Mouse (Mus musculus) MEL (cell line): ENCODE measurements around the gene Cdkal1. TPM values are rescaled to one million over a fixed set of nuclear protein-coding genes. Genes with fewer than 3 reads are reported as not detected.

Experiments
- DNase-seq: peaks from one replicate; pipeline ENCODE4 v3.0.0; 2011; ENCODE audit warnings: low read depth, low spot score
- H3K27ac ChIP-seq: 2 replicates; pipeline ENCODE4 v1.5.1; 2012; ENCODE audit warnings: low read depth, mild to moderate bottlenecking, control low read depth, low read length, moderate library complexity; ENCODE audit not compliant: control insufficient read depth
- H3K27me3 ChIP-seq, 2 experiments: fragments of 150-350 bp in 1 of 2; sonication (generic) in 1 of 2; 2 replicates each; pipeline ENCODE4 v1.6.1; 2012; ENCODE audit warnings: low read length in 2 of 2, mild to moderate bottlenecking in 2 of 2, improper control_type of control experiment in 1 of 2, moderate library complexity in 1 of 2; ENCODE audit not compliant: insufficient read depth in 2 of 2, control insufficient read depth in 1 of 2
- H3K36me3 ChIP-seq, 2 experiments: 2 replicates each; pipeline ENCODE4 v1.6.1; 2012 to 2014; ENCODE audit warnings: low read length in 2 of 2, improper control_type of control experiment in 1 of 2, inconsistent platforms in 1 of 2, mild to moderate bottlenecking in 1 of 2; ENCODE audit not compliant: insufficient read depth in 2 of 2, control insufficient read depth in 1 of 2
- H3K4me1 ChIP-seq, 2 experiments: fragments of 150-350 bp in 1 of 2; sonication (generic) in 1 of 2; 2 replicates each; pipeline ENCODE4 v1.6.1; 2012; ENCODE audit warnings: low read length in 2 of 2, improper control_type of control experiment in 1 of 2, mild to moderate bottlenecking in 1 of 2; ENCODE audit not compliant: insufficient read depth in 2 of 2, control insufficient read depth in 1 of 2
- H3K4me3 ChIP-seq, 2 experiments: fragments of 150-350 bp in 1 of 2; sonication (generic) in 1 of 2; 2 replicates each; pipeline ENCODE4 v1.5.1; 2012; ENCODE audit warnings: low read depth in 2 of 2, low read length in 2 of 2, mild to moderate bottlenecking in 2 of 2, moderate library complexity in 2 of 2, control low read depth in 1 of 2, improper control_type of control experiment in 1 of 2; ENCODE audit not compliant: control insufficient read depth in 1 of 2, insufficient read depth in 1 of 2
- H3K79me2 ChIP-seq: 2 replicates; pipeline ENCODE4 v1.6.1; 2012; ENCODE audit warnings: mild to moderate bottlenecking, low read length, moderate library complexity; ENCODE audit not compliant: control insufficient read depth, poor library complexity, insufficient read depth
- H3K9ac ChIP-seq: 2 replicates; pipeline ENCODE4 v1.6.1; 2012; ENCODE audit warnings: low read depth, mild to moderate bottlenecking, control low read depth, low read length, moderate library complexity; ENCODE audit not compliant: control insufficient read depth, poor library complexity, severe bottlenecking
- H3K9me3 ChIP-seq: fragments of 150-350 bp; sonication (generic); replicated peaks from 2 replicates; pipeline ENCODE4 v1.6.1; 2012; ENCODE audit warnings: mild to moderate bottlenecking, low read length, improper control_type of control experiment, moderate library complexity; ENCODE audit not compliant: insufficient read depth
- CHD1 ChIP-seq: IDR thresholded peaks from 2 replicates; pipeline ENCODE4 v1.6.1; 2012; ENCODE audit warnings: low read depth, mild to moderate bottlenecking, inconsistent platforms, low read length, improper control_type of control experiment
- CTCF ChIP-seq, 3 experiments: IDR thresholded peaks in 2 of 3; conservative IDR thresholded peaks in 1 of 3; 2 replicates each; pipeline ENCODE4 v1.5.1; 2011 to 2012; ENCODE audit warnings: low read length in 3 of 3, low read depth in 2 of 3, mild to moderate bottlenecking in 2 of 3, improper control_type of control experiment in 1 of 3, inconsistent platforms in 1 of 3, mixed read lengths in 1 of 3, moderate library complexity in 1 of 3; ENCODE audit not compliant: control insufficient read depth in 1 of 3, insufficient read depth in 1 of 3, poor library complexity in 1 of 3, severe bottlenecking in 1 of 3
- ETS1 ChIP-seq: IDR thresholded peaks from 2 replicates; pipeline ENCODE4 v1.6.1; 2012; ENCODE audit warnings: low read depth, mild to moderate bottlenecking, inconsistent platforms, low read length, improper control_type of control experiment, moderate library complexity
- GABPA ChIP-seq: IDR thresholded peaks from 2 replicates; pipeline ENCODE4 v1.6.1; 2012; ENCODE audit warnings: low read depth, mild to moderate bottlenecking, inconsistent platforms, low read length, improper control_type of control experiment, moderate library complexity
- HCFC1 ChIP-seq: IDR thresholded peaks from 2 replicates; pipeline ENCODE4 v1.6.1; 2012; ENCODE audit warnings: low read depth, mild to moderate bottlenecking, inconsistent platforms, low read length, improper control_type of control experiment, moderate library complexity
- JUND ChIP-seq: IDR thresholded peaks from 2 replicates; pipeline ENCODE4 v1.6.1; 2011; ENCODE audit warnings: low read depth, mild to moderate bottlenecking, improper control_type of control experiment, low read length
- KAT2A ChIP-seq: conservative IDR thresholded peaks from 2 replicates; pipeline ENCODE4 v1.6.1; 2012; ENCODE audit warnings: low read depth, low read length, improper control_type of control experiment, inconsistent platforms
- MAFK ChIP-seq: IDR thresholded peaks from 2 replicates; pipeline ENCODE4 v1.6.1; 2011; ENCODE audit warnings: low read depth, mild to moderate bottlenecking, low read length, improper control_type of control experiment, borderline replicate concordance
- MAZ ChIP-seq: IDR thresholded peaks from 2 replicates; pipeline ENCODE4 v1.6.1; 2012; ENCODE audit warnings: low read depth, mild to moderate bottlenecking, inconsistent platforms, low read length, improper control_type of control experiment
- MXI1 ChIP-seq: IDR thresholded peaks from 2 replicates; pipeline ENCODE4 v1.6.1; 2011; ENCODE audit warnings: mild to moderate bottlenecking, low read depth, low read length, improper control_type of control experiment
- NRF1 ChIP-seq: IDR thresholded peaks from 2 replicates; pipeline ENCODE4 v1.6.1; 2014; ENCODE audit warnings: low read depth, mild to moderate bottlenecking, inconsistent platforms, low read length, improper control_type of control experiment, moderate library complexity; ENCODE audit not compliant: poor library complexity, insufficient read depth, severe bottlenecking
- POLR2A ChIP-seq, 2 experiments: IDR thresholded peaks; 2 replicates each; pipeline ENCODE4 v1.6.1; 2011 to 2012; ENCODE audit warnings: low read length in 2 of 2, mild to moderate bottlenecking in 2 of 2, control low read depth in 1 of 2, improper control_type of control experiment in 1 of 2, low read depth in 1 of 2, moderate library complexity in 1 of 2; ENCODE audit not compliant: control insufficient read depth in 1 of 2, insufficient read depth in 1 of 2, poor library complexity in 1 of 2
- POLR2AphosphoS5 ChIP-seq: IDR thresholded peaks from 2 replicates; pipeline ENCODE4 v1.6.1; 2012; ENCODE audit warnings: low read depth, borderline replicate concordance, mild to moderate bottlenecking, inconsistent platforms, low read length, moderate library complexity, mixed read lengths
- RCOR1 ChIP-seq: IDR thresholded peaks from 2 replicates; pipeline ENCODE4 v1.6.1; 2012; ENCODE audit warnings: low read depth, mild to moderate bottlenecking, inconsistent platforms, low read length, improper control_type of control experiment
- TAL1 ChIP-seq: IDR thresholded peaks from 2 replicates; pipeline ENCODE4 v1.6.1; 2012; ENCODE audit warnings: mild to moderate bottlenecking, inconsistent platforms, low read length, moderate library complexity, mixed read lengths
- TBP ChIP-seq: IDR thresholded peaks from 2 replicates; pipeline ENCODE4 v1.8.0; 2011; ENCODE audit warnings: low read depth, low read length, improper control_type of control experiment
- TCF12 ChIP-seq: IDR thresholded peaks from 2 replicates; pipeline ENCODE4 v1.6.1; 2014; ENCODE audit warnings: low read depth, mild to moderate bottlenecking, inconsistent platforms, low read length, improper control_type of control experiment, moderate library complexity
- UBTF ChIP-seq: IDR thresholded peaks from 2 replicates; pipeline ENCODE4 v1.6.1; 2012; ENCODE audit warnings: low read depth, mild to moderate bottlenecking, inconsistent platforms, low read length, improper control_type of control experiment, moderate library complexity, borderline replicate concordance; ENCODE audit not compliant: insufficient read depth
- USF1 ChIP-seq: IDR thresholded peaks from 2 replicates; pipeline ENCODE4 v1.6.1; 2014; ENCODE audit warnings: low read depth, mild to moderate bottlenecking, inconsistent platforms, low read length, improper control_type of control experiment, moderate library complexity
- USF2 ChIP-seq, 2 experiments: IDR thresholded peaks; 2 replicates each; pipeline ENCODE4 v1.6.1; 2011 to 2012; ENCODE audit warnings: improper control_type of control experiment in 2 of 2, low read length in 2 of 2, borderline replicate concordance in 1 of 2, inconsistent platforms in 1 of 2, low read depth in 1 of 2, mild to moderate bottlenecking in 1 of 2; ENCODE audit not compliant: insufficient read depth in 1 of 2
- ZKSCAN1 ChIP-seq: IDR thresholded peaks from 2 replicates; pipeline ENCODE4 v1.6.1; 2012; ENCODE audit warnings: low read depth, mild to moderate bottlenecking, inconsistent platforms, low read length, improper control_type of control experiment, moderate library complexity
- polyA plus RNA-seq, 2 experiments: library from polyadenylated mRNA; stranded (reverse) in 1 of 2; unstranded in 1 of 2; fragments of >175 nt in 1 of 2; fragments of >200 nt in 1 of 2; gene quantifications; 2 replicates each; pipeline versions ENCODE4 v1.2.1 to v1.2.4; 2012; ENCODE audit warnings: low replicate concordance in 2 of 2, low read depth in 1 of 2; ENCODE audit not compliant: insufficient read length in 2 of 2, insufficient read depth in 1 of 2, missing spikeins in 1 of 2
- total RNA-seq: library from RNA; depleted of rRNA; stranded (reverse); fragments of 300-350 nt; gene quantifications from 2 replicates; pipeline ENCODE4 v1.2.3, GENCODE M21; 2012

Cdkal1 gene
- total and polyA plus RNA-seq, 3 experiments, result 10.6 to 11.0 TPM; not detected in 1

DNA sequence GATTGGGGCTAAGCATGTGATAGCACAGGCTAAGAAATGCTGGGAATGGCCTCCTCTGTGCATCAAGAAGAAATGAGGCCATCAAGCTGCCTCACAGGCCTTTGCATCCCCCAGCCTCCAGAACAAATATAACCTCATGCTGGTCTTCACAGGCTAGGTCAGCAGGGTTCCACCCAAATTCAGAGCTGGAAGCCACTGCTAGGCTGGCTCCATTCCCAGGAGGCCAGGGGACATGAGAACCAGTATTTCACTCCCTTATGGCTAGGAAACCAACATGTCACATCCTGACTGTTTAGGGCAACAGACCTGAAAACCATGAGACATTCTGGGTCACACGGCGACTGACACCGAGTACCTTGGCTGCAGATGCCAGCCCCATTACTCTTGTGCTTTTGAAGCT, 700.2 kb downstream of the Cdkal1 start:
- Histone ChIP-seq H3K4me1 (no peaks in the 10 kb centered on the region), H3K27me3 (no peaks in the 10 kb centered on the region), H3K9ac (no peak overlapping the region), H3K27ac (no peak overlapping the region), H3K79me2 (no peaks in the 10 kb centered on the region), H3K36me3 (no peaks in the 10 kb centered on the region), H3K4me3 (no peak overlapping the region), H3K9me3 (no peaks in the 10 kb centered on the region)
- no peak for DNase-seq
- TF ChIP-seq MAFK (no peak), JUND (no peak), POLR2A (IDR thresholded peaks at IDR 0.05; ENCODE audit: control insufficient read depth in 1 of 2, insufficient read depth in 1 of 2, low read depth in 1 of 2, low read length in 2 of 2, poor library complexity in 1 of 2) (no peak), TAL1 (no peak), RCOR1 (no peak), TCF12 (no peak), ETS1 (no peak), UBTF (no peak), USF2 (IDR thresholded peaks at IDR 0.05; ENCODE audit: borderline replicate concordance in 1 of 2, insufficient read depth in 1 of 2, low read depth in 1 of 2, low read length in 2 of 2) (no peak), USF1 (no peak), KAT2A (no peak), CHD1 (no peak), NRF1 (no peak), GABPA (no peak), CTCF (IDR thresholded peaks at IDR 0.05 in 2 of 3, conservative IDR thresholded peaks at IDR 0.05 in 1 of 3; ENCODE audit: control insufficient read depth in 1 of 3, insufficient read depth in 1 of 3, low read depth in 2 of 3, low read length in 3 of 3, poor library complexity in 1 of 3, severe bottlenecking in 1 of 3) (no peak), HCFC1 (no peak), TBP (no peak)

- no peak for DNase-seq
- no peak overlapping the region for H3K27ac ChIP-seq
- no peaks in the 10 kb centered on the region for H3K4me1 ChIP-seq
- H3K9ac ChIP-seq, result no peak overlapping the region
- TF ChIP-seq CHD1 (no peak), NRF1 (no peak), JUND (no peak), TAL1 (no peak), ETS1 (no peak), MAZ (no peak), ZKSCAN1 (no peak), MXI1 (no peak), POLR2AphosphoS5 (no peak), POLR2A (IDR thresholded peaks at IDR 0.05; ENCODE audit: control insufficient read depth in 1 of 2, insufficient read depth in 1 of 2, low read depth in 1 of 2, low read length in 2 of 2, poor library complexity in 1 of 2) (no peak)
- H3K79me2 ChIP-seq, result no peaks in the 10 kb centered on the region
- H3K27me3 ChIP-seq, result no peaks in the 10 kb centered on the region
- no peaks in the 10 kb centered on the region for H3K9me3 ChIP-seq
- no peak overlapping the region for H3K4me3 ChIP-seq
- no peaks in the 10 kb centered on the region for H3K36me3 ChIP-seq
Measured at GRCm38 (mm10) chr13:29150120-29150519, 705.4 kb downstream of the Cdkal1 start.
